Mouse (Mus musculus) adrenal gland, postnatal 25 days (tissue): ENCODE measurements around the gene Slit3. TPM values are rescaled to one million over a fixed set of nuclear protein-coding genes. Genes with fewer than 3 reads are reported as not detected.
A peak's percentile ranks its signal among the peaks of the same experiment; 100 is the strongest.

Experiments used
- DNase-seq: peaks from one replicate; pipeline ENCODE4 v3.0.0; 2021; ENCODE audit warnings: mixed read lengths
- total RNA-seq: library from RNA; stranded (reverse); gene quantifications from 2 replicates; pipeline ENCODE4 v1.2.3, GENCODE M21; 2021

Gene Slit3
- total RNA-seq, 1 experiment from 2014 or later: 40.6 TPM

- no peak for DNase-seq
Measured at GRCm38 (mm10) chr11:35406522-35406921, 285.5 kb downstream of the Slit3 start.

DNA sequence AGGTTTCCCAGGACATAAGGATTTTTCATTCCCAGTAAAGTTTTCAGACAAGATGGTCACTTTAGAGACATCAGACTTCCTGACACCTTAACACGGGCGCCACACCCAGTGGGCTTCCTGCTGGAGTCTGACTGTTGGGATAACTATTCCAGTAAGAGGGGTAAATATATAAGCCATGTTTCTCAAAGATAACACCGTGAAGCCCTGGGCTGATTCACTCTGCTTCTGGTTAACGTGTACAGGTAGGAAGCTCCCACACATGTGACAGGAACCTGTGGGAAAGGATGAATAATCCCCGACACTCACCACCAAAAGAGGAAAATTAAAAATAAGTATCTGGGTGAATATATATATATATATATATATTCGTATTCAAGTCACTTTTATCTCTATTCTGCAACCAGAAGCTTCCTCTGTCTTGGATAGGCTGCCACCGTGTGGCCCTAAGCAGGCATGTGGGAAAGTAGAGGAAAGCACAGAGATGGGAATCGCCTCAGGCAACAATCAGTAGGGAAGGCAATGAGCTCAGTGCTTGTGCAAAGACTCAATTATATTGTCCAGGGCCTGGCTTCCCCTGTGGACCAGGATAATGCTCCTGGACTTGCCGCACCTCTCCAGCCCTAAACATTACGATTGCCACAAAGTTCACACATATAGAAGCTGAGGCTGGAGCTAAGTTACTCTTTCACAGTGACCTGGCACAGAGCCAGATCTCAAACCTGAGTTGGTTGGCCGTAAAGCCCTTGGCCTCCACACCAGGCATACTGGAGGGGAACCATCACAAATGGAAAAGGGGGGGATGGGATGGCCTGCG is 286.5 kb downstream of the Slit3 start:
- DNase-seq: peak; percentile 63

DNA sequence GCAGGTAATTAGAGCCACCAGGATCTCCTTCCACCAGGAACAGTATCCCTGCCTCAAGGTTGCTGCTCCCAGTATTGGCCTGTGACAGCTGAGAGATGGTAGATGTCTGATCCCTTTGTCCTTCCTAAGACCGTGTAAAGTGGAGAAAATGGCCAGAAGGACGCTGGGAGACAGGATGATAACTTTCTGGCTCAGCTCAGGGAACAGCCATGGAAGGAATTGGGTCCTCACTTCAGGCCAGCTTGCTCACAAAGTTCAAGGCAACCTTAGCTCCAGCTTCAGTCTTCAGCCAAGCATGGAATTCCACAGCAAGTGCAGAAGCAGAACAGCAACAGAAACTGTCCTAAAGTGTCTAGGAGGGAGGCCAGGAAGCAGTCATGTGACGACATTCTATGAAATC is 289.4 kb downstream of the Slit3 start:
- DNase-seq: no peak

- no peak for DNase-seq
Measured at GRCm38 (mm10) chr11:35415768-35416401, 294.9 kb downstream of the Slit3 start.

GRCm38 (mm10) chr11:35416402-35417093 is 295.5 kb downstream of the Slit3 start:
- no peak for DNase-seq

DNA sequence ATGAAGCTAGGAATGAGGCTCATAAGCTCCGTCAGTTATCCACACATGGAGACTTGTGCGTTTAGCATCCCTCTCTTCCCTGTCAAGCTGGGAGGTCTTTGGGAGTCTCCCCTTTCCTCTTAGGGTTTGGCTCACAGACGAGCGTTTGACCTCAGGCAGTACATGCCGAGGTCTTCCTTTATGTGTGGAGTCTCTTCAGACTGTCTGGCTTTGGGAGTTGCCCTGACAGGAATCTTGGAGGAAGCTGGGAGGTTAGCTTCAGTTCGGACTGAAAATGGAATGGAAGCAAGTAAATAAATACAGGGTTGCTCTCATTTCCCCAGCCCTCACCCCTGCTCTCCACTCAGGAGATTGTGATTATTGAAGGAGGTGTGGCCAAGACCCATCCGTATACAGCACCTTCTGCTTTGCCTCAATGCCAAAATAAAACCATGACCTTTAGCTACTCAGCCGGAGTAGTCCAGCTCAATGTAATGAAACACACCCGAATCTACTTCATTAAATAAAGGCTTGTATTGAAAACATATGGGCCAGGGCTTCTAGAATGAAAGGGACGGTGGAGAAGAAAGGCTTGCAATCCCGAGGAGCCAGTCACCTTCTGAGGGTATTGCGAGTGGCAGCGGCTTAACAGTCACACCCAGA is 297.0 kb downstream of the Slit3 start:
- DNase-seq: no peak

- DNase-seq: no peak
Measured at GRCm38 (mm10) chr11:35419013-35419412, 298.0 kb downstream of the Slit3 start.

DNA sequence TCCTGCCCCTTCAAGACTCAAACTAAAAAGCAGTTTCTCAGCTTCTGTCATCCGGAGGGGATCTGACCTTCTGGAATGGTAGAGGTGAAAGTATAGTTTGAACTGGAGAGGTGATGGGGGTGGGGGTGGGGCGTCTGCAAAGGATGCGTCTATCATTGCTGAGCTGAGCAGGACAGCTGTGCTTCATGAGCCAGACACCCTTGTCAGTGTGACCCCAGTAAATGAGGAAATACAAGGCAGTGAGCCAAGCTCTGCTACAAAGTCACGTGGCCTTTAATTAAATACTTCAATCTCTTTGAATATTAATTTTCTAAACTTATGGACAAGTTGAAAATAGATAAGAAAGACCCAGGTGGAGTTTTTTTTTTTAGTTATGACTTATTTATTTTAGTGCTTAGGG is 300.7 kb downstream of the Slit3 start:
- no peak for DNase-seq

GRCm38 (mm10) chr11:35428036-35428435 is 307.0 kb downstream of the Slit3 start:
- DNase-seq: no peak

- no peak for DNase-seq
Measured at GRCm38 (mm10) chr11:35431130-35431529, 310.1 kb downstream of the Slit3 start.

GRCm38 (mm10) chr11:35437510-35437909 is 316.5 kb downstream of the Slit3 start:
- no peak for DNase-seq

GRCm38 (mm10) chr11:35440186-35440585 is 319.2 kb downstream of the Slit3 start:
- no peak for DNase-seq

- DNase-seq: no peak
Measured at GRCm38 (mm10) chr11:35444489-35445100, 323.6 kb downstream of the Slit3 start.

DNA sequence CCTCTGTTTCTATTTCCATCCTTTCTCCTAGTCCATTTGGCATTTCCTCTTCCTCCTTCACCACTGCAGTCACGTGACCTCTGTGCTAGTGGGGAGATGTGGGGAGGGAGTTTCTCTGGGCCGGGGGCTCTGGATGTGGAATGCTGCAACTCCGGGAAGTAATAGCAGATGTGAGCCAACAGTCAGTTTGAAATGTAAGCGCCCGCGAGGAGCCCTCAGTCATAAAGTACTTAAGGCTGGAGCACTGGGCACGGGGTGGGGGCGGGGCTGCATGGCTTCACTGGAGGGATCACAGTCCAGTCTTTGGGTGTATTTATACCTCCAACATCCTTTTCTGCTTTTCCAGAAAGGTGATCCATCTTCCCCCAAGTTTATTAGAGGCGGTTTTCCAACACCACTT is 326.9 kb downstream of the Slit3 start:
- no peak for DNase-seq

DNA sequence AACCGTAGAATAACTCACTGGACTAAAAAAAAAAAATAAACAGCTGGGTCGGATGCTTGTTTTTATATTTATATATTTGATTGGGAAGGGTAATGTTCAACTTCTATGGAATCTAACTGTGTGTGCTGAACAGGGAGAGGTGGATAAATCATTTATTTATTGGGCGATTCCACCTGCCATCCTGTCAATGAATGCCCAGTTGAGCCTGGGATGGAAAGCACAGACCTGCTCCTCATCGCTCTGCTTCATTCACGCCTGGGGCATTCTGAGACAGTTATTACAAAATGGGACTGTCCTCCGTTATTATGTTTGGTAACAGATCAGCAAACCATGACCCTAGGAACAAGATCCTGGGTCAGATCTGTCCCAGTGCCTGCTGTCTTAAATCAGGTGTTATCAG is 328.2 kb downstream of the Slit3 start:
- no peak for DNase-seq

GRCm38 (mm10) chr11:35451636-35452035 is 330.6 kb downstream of the Slit3 start:
- peak; percentile 67 for DNase-seq

GRCm38 (mm10) chr11:35452413-35452812 is 331.4 kb downstream of the Slit3 start:
- peak; percentile 26 for DNase-seq

DNA sequence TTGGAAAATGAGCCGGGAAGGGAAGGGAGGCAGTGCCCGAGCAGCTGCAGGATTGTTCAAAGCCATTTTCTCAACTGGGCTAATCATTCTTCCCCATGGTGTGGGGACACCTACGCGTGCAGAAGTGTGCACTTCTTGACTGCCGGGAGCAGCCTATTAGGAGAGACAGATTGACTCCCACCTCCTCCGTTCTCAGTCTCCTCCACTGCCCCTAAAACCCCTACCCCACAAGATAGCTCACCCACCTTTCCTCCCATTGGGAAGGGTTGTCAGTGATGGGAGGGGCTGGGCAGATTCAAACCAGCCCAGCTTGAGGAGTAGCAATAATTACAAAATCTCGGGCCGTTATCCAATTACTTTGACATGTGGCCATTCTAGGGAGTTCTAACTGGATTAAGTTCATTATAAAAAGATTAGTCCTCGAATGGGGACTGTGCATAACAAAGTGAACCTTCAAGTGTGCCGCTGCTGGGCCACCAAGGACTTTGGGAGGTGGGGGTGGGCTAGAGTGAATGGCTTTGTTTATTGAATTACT is 333.2 kb downstream of the Slit3 start:
- no peak for DNase-seq

DNA sequence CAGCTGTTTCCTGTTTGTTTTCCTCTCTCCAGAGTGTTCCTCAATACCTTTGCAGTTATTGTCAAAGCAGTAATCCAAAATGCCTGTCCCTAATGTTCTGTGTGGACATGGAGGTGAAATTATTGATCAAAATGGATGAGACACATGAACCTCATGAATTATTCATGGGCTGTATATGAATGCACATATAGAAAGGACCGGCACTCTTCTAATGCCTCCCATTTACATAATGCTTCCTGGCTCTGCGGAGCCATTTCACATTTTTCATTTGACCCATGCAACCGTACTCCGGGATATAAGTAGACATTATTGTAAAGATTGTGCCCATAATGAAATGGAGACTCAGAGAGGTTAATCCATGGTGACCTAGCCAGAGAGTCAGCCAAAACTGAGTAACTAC is 333.8 kb downstream of the Slit3 start:
- DNase-seq: no peak

GRCm38 (mm10) chr11:35458068-35458467 is 337.0 kb downstream of the Slit3 start:
- no peak for DNase-seq

- no peak for DNase-seq
Measured at GRCm38 (mm10) chr11:35466701-35467100, 345.7 kb downstream of the Slit3 start.

DNA sequence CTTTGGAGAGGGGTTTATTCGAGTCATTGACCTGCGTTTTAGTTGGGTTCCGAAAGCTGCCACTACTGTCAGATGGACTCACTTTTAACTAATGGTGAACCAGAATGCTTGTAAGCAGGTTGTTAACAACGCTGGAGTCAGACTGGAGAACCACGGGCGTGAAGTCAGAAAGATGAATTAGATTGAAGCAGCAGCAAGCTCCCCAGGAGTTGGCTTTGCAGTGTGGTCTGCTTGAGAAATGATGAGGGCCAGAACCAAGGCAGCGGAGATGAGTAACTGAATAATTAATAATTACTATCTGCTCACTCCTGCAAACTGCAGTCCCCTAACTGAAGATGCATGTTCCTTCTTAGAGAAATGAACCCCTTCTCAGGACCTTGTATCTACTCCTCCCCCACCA is 347.8 kb downstream of the Slit3 start:
- DNase-seq: no peak
